14 mouse cellular contexts compared by ENCODE assay signal in genomic region chr7:36973654-36974320, GRCm38 (mm10).
DNase-seq lines count a peak whose midpoint lies in the region; ATAC-seq lines count a peak whose summit lies in the region.
"Had no signal": no experiment of that assay in that cellular context is flagged by ENCODE, and none has a peak within 500 bp of the region (broad histone marks: within the 10 kb centered on the region; RNA-seq: fewer than 3 reads in every experiment).

No protein-coding gene starts in this region.

- H3K27ac ChIP-seq in kidney, embryonic 14.5 days (ENCODE audit: low read depth, low read length), result no peak overlapping the region
- H3K27ac ChIP-seq in limb, embryonic 10.5 days, result peak overlapping the region; percentile 46; the same call in 1 of the 2 replicates
- no peak overlapping the region for H3K27ac ChIP-seq in forebrain, embryonic 10.5 days
- H3K27ac ChIP-seq: forebrain, embryonic 12.5 days; heart, embryonic 13.5 days; hindbrain, embryonic 14.5 days; lung, embryonic 15.5 days; midbrain, embryonic 12.5 days had no signal

- H3K27me3 ChIP-seq in kidney, embryonic 14.5 days (ENCODE audit: control insufficient read depth, insufficient read depth, low read length), result no peaks in the 10 kb centered on the region
- H3K27me3 ChIP-seq in limb, embryonic 10.5 days (ENCODE audit: low read depth, poor library complexity, severe bottlenecking), result no peaks in the 10 kb centered on the region
- no peaks in the 10 kb centered on the region; the same call in 1 of the 2 replicates for H3K27me3 ChIP-seq in forebrain, embryonic 10.5 days (ENCODE audit: poor library complexity, severe bottlenecking)
- H3K27me3 ChIP-seq: forebrain, embryonic 12.5 days; heart, embryonic 13.5 days; lung, embryonic 15.5 days; midbrain, embryonic 12.5 days had no signal

- no peak overlapping the region for H3K9ac ChIP-seq in kidney, embryonic 14.5 days (ENCODE audit: low read depth, low read length)
- H3K9ac ChIP-seq: forebrain, embryonic 12.5 days; heart, embryonic 13.5 days; hindbrain, embryonic 14.5 days; lung, embryonic 15.5 days; midbrain, embryonic 12.5 days had no signal

- no peaks in the 10 kb centered on the region for H3K9me3 ChIP-seq in kidney, embryonic 14.5 days (ENCODE audit: control insufficient read depth, low read length)
- no peaks in the 10 kb centered on the region for H3K9me3 ChIP-seq in limb, embryonic 10.5 days (replicated peaks)
- H3K9me3 ChIP-seq in forebrain, embryonic 10.5 days, result no peaks in the 10 kb centered on the region
- H3K9me3 ChIP-seq: forebrain, embryonic 12.5 days; heart, embryonic 13.5 days; lung, embryonic 15.5 days; midbrain, embryonic 12.5 days had no signal

- H3K4me1 ChIP-seq in kidney, embryonic 14.5 days (ENCODE audit: control insufficient read depth, insufficient read depth, low read length), result no peaks in the 10 kb centered on the region; the same call in 1 of the 2 replicates
- H3K4me1 ChIP-seq in limb, embryonic 10.5 days, result peaks cover 54% of the 10 kb centered on the region
- H3K4me1 ChIP-seq in forebrain, embryonic 10.5 days, result peaks cover 32% of the 10 kb centered on the region

- H3K36me3 ChIP-seq in kidney, embryonic 14.5 days (ENCODE audit: control insufficient read depth, insufficient read depth, low read length), result no peaks in the 10 kb centered on the region
- H3K36me3 ChIP-seq in limb, embryonic 10.5 days, result no peaks in the 10 kb centered on the region
- H3K36me3 ChIP-seq in forebrain, embryonic 10.5 days (replicated peaks), result no peaks in the 10 kb centered on the region
- H3K36me3 ChIP-seq: forebrain, embryonic 12.5 days; heart, embryonic 13.5 days; lung, embryonic 15.5 days; midbrain, embryonic 12.5 days had no signal

- ATAC-seq in kidney, embryonic 14.5 days (ENCODE audit: low FRiP score, low TSS enrichment), result peak; percentile 72

- WGBS in kidney, embryonic 14.5 days, result 28% methylated on average over 10 of the region's 10 CpGs
- 27% methylated on average over 10 of the region's 10 CpGs for WGBS in limb, embryonic 10.5 days
- 42% methylated on average over 10 of the region's 10 CpGs for WGBS in forebrain, embryonic 10.5 days

- H3K4me2 ChIP-seq in kidney, embryonic 14.5 days (replicated peaks; ENCODE audit: low read depth, low read length), result no peak overlapping the region
- H3K4me2 ChIP-seq: forebrain, embryonic 12.5 days; heart, embryonic 13.5 days; hindbrain, embryonic 14.5 days; lung, embryonic 15.5 days; midbrain, embryonic 12.5 days had no signal

- peak; percentile 15 for DNase-seq in embryo, embryonic 10 days (ENCODE audit: low spot score)
- no peak for DNase-seq in embryo, embryonic 11 days
- DNase-seq in kidney, adult 9 months, result no peak
- DNase-seq in embryo, embryonic 10.5 days (ENCODE audit: low spot score), result peak; percentile 31
- no peak for DNase-seq in limb, embryonic 10.5 days (ENCODE audit: low spot score)
- no peak for DNase-seq in forebrain, embryonic 10.5 days (ENCODE audit: extremely low spot score, low spot score)
- no peak for DNase-seq in layer of hippocampus, adult 18-20 months (ENCODE audit: low spot score in 2 of 2)
- DNase-seq: adrenal gland, adult 2 months had no signal

- no peak overlapping the region for H3K4me3 ChIP-seq in kidney, embryonic 14.5 days (ENCODE audit: low read length)
- H3K4me3 ChIP-seq in limb, embryonic 10.5 days, result no peak overlapping the region
- no peak overlapping the region for H3K4me3 ChIP-seq in forebrain, embryonic 10.5 days
- H3K4me3 ChIP-seq: forebrain, embryonic 12.5 days; heart, embryonic 13.5 days; lung, embryonic 15.5 days; midbrain, embryonic 12.5 days had no signal

Comparison
In these comparisons a context has a peak if more than half of its experiments do, and no peak if none do; other contexts are left out.
1. DNase-seq: peak in embryo, embryonic 10 days (single experiment) and embryo, embryonic 10.5 days (single experiment); none in embryo, embryonic 11 days (single experiment), kidney, adult 9 months (single experiment), limb, embryonic 10.5 days (single experiment), forebrain, embryonic 10.5 days (single experiment) and layer of hippocampus, adult 18-20 months (0 of 2).